Mouse (Mus musculus): Measurements from ENCODE around the gene Rbfox2. TPM values are rescaled to one million over a fixed set of nuclear protein-coding genes. Genes with fewer than 3 reads are reported as not detected.
A peak's percentile ranks its signal among the peaks of the same experiment; 100 is the strongest.

Gene Rbfox2
- polyA plus RNA-seq, 1 experiment from 2014 or later, result 57.8 TPM

GRCm38 (mm10) chr15:77094431-77094830 lies 212.4 kb downstream of the Rbfox2 start:
- ATAC-seq (ENCODE audit: insufficient number of reproducible peaks, insufficient read depth, low FRiP score, low TSS enrichment, low read depth), result no peak
- H3K27ac ChIP-seq, result no peak overlapping the region
- WGBS, result 95% methylated on average over 13 of the region's 13 CpGs
- no peak overlapping the region for H3K4me3 ChIP-seq
- no peak overlapping the region for H3K9ac ChIP-seq
- no peaks in the 10 kb centered on the region for H3K27me3 ChIP-seq
- no peaks in the 10 kb centered on the region for H3K9me3 ChIP-seq
- H3K4me1 ChIP-seq, result peaks cover 22% of the 10 kb centered on the region
- H3K4me2 ChIP-seq, result no peak overlapping the region
- peaks cover 69% of the 10 kb centered on the region for H3K36me3 ChIP-seq

GRCm38 (mm10) chr15:77091394-77091793 lies 215.4 kb downstream of the Rbfox2 start:
- peaks cover 65% of the 10 kb centered on the region for H3K36me3 ChIP-seq
- H3K9ac ChIP-seq, result no peak overlapping the region
- H3K9me3 ChIP-seq, result no peaks in the 10 kb centered on the region
- WGBS, result 72% methylated on average over 4 of the region's 4 CpGs
- no peak overlapping the region for H3K4me2 ChIP-seq
- no peaks in the 10 kb centered on the region for H3K27me3 ChIP-seq
- H3K27ac ChIP-seq, result no peak overlapping the region
- peaks cover 27% of the 10 kb centered on the region for H3K4me1 ChIP-seq
- no peak overlapping the region for H3K4me3 ChIP-seq
- no peak for ATAC-seq (ENCODE audit: insufficient number of reproducible peaks, insufficient read depth, low FRiP score, low TSS enrichment, low read depth)

GRCm38 (mm10) chr15:77090531-77090930 lies 216.3 kb downstream of the Rbfox2 start:
- no peaks in the 10 kb centered on the region for H3K27me3 ChIP-seq
- no peak overlapping the region for H3K9ac ChIP-seq
- WGBS, result 83% methylated on average over 5 of the region's 5 CpGs
- no peak overlapping the region for H3K4me3 ChIP-seq
- H3K4me1 ChIP-seq, result peaks cover 27% of the 10 kb centered on the region
- ATAC-seq (ENCODE audit: insufficient number of reproducible peaks, insufficient read depth, low FRiP score, low TSS enrichment, low read depth), result no peak
- peaks cover 67% of the 10 kb centered on the region for H3K36me3 ChIP-seq
- no peak overlapping the region for H3K4me2 ChIP-seq
- peak overlapping the region; percentile 40; the same call in 1 of the 2 replicates for H3K27ac ChIP-seq
- H3K9me3 ChIP-seq, result no peaks in the 10 kb centered on the region

GRCm38 (mm10) chr15:77089249-77089648 lies 217.6 kb downstream of the Rbfox2 start:
- WGBS, result 46% methylated on average over 11 of the region's 11 CpGs
- Histone ChIP-seq H3K27me3 (no peaks in the 10 kb centered on the region), H3K4me1 (peaks cover 27% of the 10 kb centered on the region), H3K4me2 (no peak overlapping the region), H3K4me3 (no peak overlapping the region), H3K36me3 (peaks cover 68% of the 10 kb centered on the region), H3K9me3 (no peaks in the 10 kb centered on the region), H3K9ac (no peak overlapping the region), H3K27ac (0 out of 2 replicates have a peak overlapping the region, but pooled peaks have one; percentile 28)
- ATAC-seq (ENCODE audit: insufficient number of reproducible peaks, insufficient read depth, low FRiP score, low TSS enrichment, low read depth), result peak; percentile 64; the same call in 1 of the 2 replicates

- H3K9ac ChIP-seq, result no peak overlapping the region
- H3K4me1 ChIP-seq, result peaks cover 26% of the 10 kb centered on the region
- H3K4me3 ChIP-seq, result no peak overlapping the region
- no peak overlapping the region for H3K4me2 ChIP-seq
- 82% methylated on average over 1 of the region's 1 CpGs for WGBS
- H3K36me3 ChIP-seq, result peaks cover 64% of the 10 kb centered on the region
- no peak for ATAC-seq (ENCODE audit: insufficient number of reproducible peaks, insufficient read depth, low FRiP score, low TSS enrichment, low read depth)
- H3K27me3 ChIP-seq, result no peaks in the 10 kb centered on the region
- H3K27ac ChIP-seq, result no peak overlapping the region
- H3K9me3 ChIP-seq, result no peaks in the 10 kb centered on the region
Observed at GRCm38 (mm10) chr15:77086488-77086887, 220.3 kb downstream of the Rbfox2 start.

GRCm38 (mm10) chr15:77085818-77086217 lies 221.0 kb downstream of the Rbfox2 start:
- H3K36me3 ChIP-seq, result peaks cover 65% of the 10 kb centered on the region

GRCm38 (mm10) chr15:77081454-77081853 lies 225.3 kb downstream of the Rbfox2 start:
- H3K36me3 ChIP-seq, result peaks cover 77% of the 10 kb centered on the region
- no peak for ATAC-seq (ENCODE audit: insufficient number of reproducible peaks, insufficient read depth, low FRiP score, low TSS enrichment, low read depth)

More at GRCm38 (mm10) chr15:77085818-77086217, 221.0 kb downstream of the Rbfox2 start:
- no peaks in the 10 kb centered on the region for H3K9me3 ChIP-seq
- peaks cover 29% of the 10 kb centered on the region for H3K4me1 ChIP-seq
- no peak overlapping the region for H3K27ac ChIP-seq
- H3K4me2 ChIP-seq, result no peak overlapping the region
- WGBS, result 92% methylated on average over 7 of the region's 7 CpGs
- H3K9ac ChIP-seq, result no peak overlapping the region
- H3K4me3 ChIP-seq, result no peak overlapping the region
- no peaks in the 10 kb centered on the region for H3K27me3 ChIP-seq
- ATAC-seq (ENCODE audit: insufficient number of reproducible peaks, insufficient read depth, low FRiP score, low TSS enrichment, low read depth), result no peak

GRCm38 (mm10) chr15:77080684-77081254 lies 226.0 kb downstream of the Rbfox2 start:
- H3K9ac ChIP-seq, result peak overlapping the region; percentile 36; the same call in 1 of the 2 replicates
- ATAC-seq (ENCODE audit: insufficient number of reproducible peaks, insufficient read depth, low FRiP score, low TSS enrichment, low read depth), result no peak; the same call in 1 of the 2 replicates
- H3K4me3 ChIP-seq, result no peak overlapping the region
- no peak overlapping the region for H3K4me2 ChIP-seq
- H3K27me3 ChIP-seq, result no peaks in the 10 kb centered on the region
- H3K27ac ChIP-seq, result peak overlapping the region; percentile 81
- H3K9me3 ChIP-seq, result no peaks in the 10 kb centered on the region
- WGBS, result 60% methylated on average over 14 of the region's 14 CpGs
- H3K36me3 ChIP-seq, result peaks cover 79% of the 10 kb centered on the region
- peaks cover 26% of the 10 kb centered on the region for H3K4me1 ChIP-seq

More at GRCm38 (mm10) chr15:77081454-77081853, 225.3 kb downstream of the Rbfox2 start:
- H3K27me3 ChIP-seq, result no peaks in the 10 kb centered on the region
- peak overlapping the region; percentile 36; the same call in 1 of the 2 replicates for H3K9ac ChIP-seq
- peaks cover 26% of the 10 kb centered on the region for H3K4me1 ChIP-seq
- H3K27ac ChIP-seq, result peak overlapping the region; percentile 81
- WGBS, result 87% methylated on average over 5 of the region's 5 CpGs
- H3K4me2 ChIP-seq, result no peak overlapping the region
- no peaks in the 10 kb centered on the region for H3K9me3 ChIP-seq
- H3K4me3 ChIP-seq, result no peak overlapping the region

- Histone ChIP-seq H3K9me3 (no peaks in the 10 kb centered on the region), H3K9ac (no peak overlapping the region), H3K4me1 (peaks cover 26% of the 10 kb centered on the region), H3K27ac (peak overlapping the region; percentile 81), H3K27me3 (no peaks in the 10 kb centered on the region), H3K36me3 (peaks cover 77% of the 10 kb centered on the region), H3K4me2 (peak overlapping the region; percentile 14; the same call in 1 of the 2 replicates), H3K4me3 (no peak overlapping the region)
- ATAC-seq (ENCODE audit: insufficient number of reproducible peaks, insufficient read depth, low FRiP score, low TSS enrichment, low read depth), result no peak
- WGBS, result 67% methylated on average over 11 of the region's 11 CpGs
Observed at GRCm38 (mm10) chr15:77079890-77080361, 226.9 kb downstream of the Rbfox2 start.

GRCm38 (mm10) chr15:77079256-77079822 lies 227.5 kb downstream of the Rbfox2 start:
- H3K9me3 ChIP-seq, result no peaks in the 10 kb centered on the region
- H3K4me3 ChIP-seq, result no peak overlapping the region
- ATAC-seq (ENCODE audit: insufficient number of reproducible peaks, insufficient read depth, low FRiP score, low TSS enrichment, low read depth), result no peak
- peaks cover 73% of the 10 kb centered on the region for H3K36me3 ChIP-seq
- H3K9ac ChIP-seq, result 0 out of 2 replicates have a peak overlapping the region, but pooled peaks have one; percentile 22
- no peaks in the 10 kb centered on the region for H3K27me3 ChIP-seq
- peaks cover 26% of the 10 kb centered on the region for H3K4me1 ChIP-seq
- 71% methylated on average over 14 of the region's 14 CpGs for WGBS
- peak overlapping the region; percentile 81 for H3K27ac ChIP-seq
- H3K4me2 ChIP-seq, result 0 out of 2 replicates have a peak overlapping the region, but pooled peaks have one; percentile 14

GRCm38 (mm10) chr15:77078786-77079185 lies 228.0 kb downstream of the Rbfox2 start:
- WGBS, result 78% methylated on average over 3 of the region's 3 CpGs
- H3K36me3 ChIP-seq, result peaks cover 73% of the 10 kb centered on the region
- ATAC-seq (ENCODE audit: insufficient number of reproducible peaks, insufficient read depth, low FRiP score, low TSS enrichment, low read depth), result no peak

GRCm38 (mm10) chr15:77077906-77078305 lies 228.9 kb downstream of the Rbfox2 start:
- no peak for ATAC-seq (ENCODE audit: insufficient number of reproducible peaks, insufficient read depth, low FRiP score, low TSS enrichment, low read depth)
- Histone ChIP-seq H3K9ac (no peak overlapping the region), H3K4me3 (no peak overlapping the region), H3K36me3 (peaks cover 69% of the 10 kb centered on the region), H3K27ac (no peak overlapping the region), H3K9me3 (no peaks in the 10 kb centered on the region), H3K4me2 (no peak overlapping the region), H3K27me3 (no peaks in the 10 kb centered on the region), H3K4me1 (peaks cover 26% of the 10 kb centered on the region)
- 93% methylated on average over 9 of the region's 9 CpGs for WGBS

More at GRCm38 (mm10) chr15:77078786-77079185, 228.0 kb downstream of the Rbfox2 start:
- Histone ChIP-seq H3K9ac (no peak overlapping the region), H3K4me2 (no peak overlapping the region), H3K27me3 (no peaks in the 10 kb centered on the region), H3K27ac (0 out of 2 replicates have a peak overlapping the region, but pooled peaks have one; percentile 81), H3K4me1 (peaks cover 26% of the 10 kb centered on the region), H3K4me3 (no peak overlapping the region), H3K9me3 (no peaks in the 10 kb centered on the region)
